Mouse (Mus musculus) bone marrow macrophage, adult 2 months (primary cell): ENCODE results near the gene Neurl2. TPM values are rescaled to one million over a fixed set of nuclear protein-coding genes. Genes with fewer than 3 reads are reported as not detected.
"Not testable (repeated sequence)": the region's sequence is repeated elsewhere in the genome, so short reads cannot be mapped to it uniquely, and the experiment has no call there.

Source experiments
- H3K27ac ChIP-seq: 2 replicates; pipeline ENCODE4 v1.5.1; 2012; ENCODE audit warnings: low read depth, low read length; ENCODE audit not compliant: insufficient read depth
- H3K4me1 ChIP-seq: 2 replicates; pipeline ENCODE4 v1.6.1; 2012; ENCODE audit warnings: low read length; ENCODE audit not compliant: control insufficient read depth, insufficient read depth
- H3K4me3 ChIP-seq: 2 replicates; pipeline ENCODE4 v1.5.1; 2012; ENCODE audit warnings: mild to moderate bottlenecking, low read length, moderate library complexity; ENCODE audit not compliant: insufficient read depth
- CTCF ChIP-seq: IDR thresholded peaks from 2 replicates; pipeline ENCODE4 v1.5.1; 2012; ENCODE audit warnings: low read depth, mild to moderate bottlenecking, low read length, moderate library complexity
- POLR2A ChIP-seq: IDR thresholded peaks from 2 replicates; pipeline ENCODE4 v1.6.1; 2012; ENCODE audit warnings: mild to moderate bottlenecking, low read depth, low read length, borderline replicate concordance
- polyA plus RNA-seq: library from polyadenylated mRNA; stranded (reverse); fragments of >200 nt; gene quantifications from 2 replicates; pipeline ENCODE4 v1.2.4, GENCODE M21; 2012; ENCODE audit not compliant: missing spikeins, insufficient read depth, insufficient read length

Gene Neurl2
- polyA plus RNA-seq, 1 experiment = 21.0 TPM

DNA sequence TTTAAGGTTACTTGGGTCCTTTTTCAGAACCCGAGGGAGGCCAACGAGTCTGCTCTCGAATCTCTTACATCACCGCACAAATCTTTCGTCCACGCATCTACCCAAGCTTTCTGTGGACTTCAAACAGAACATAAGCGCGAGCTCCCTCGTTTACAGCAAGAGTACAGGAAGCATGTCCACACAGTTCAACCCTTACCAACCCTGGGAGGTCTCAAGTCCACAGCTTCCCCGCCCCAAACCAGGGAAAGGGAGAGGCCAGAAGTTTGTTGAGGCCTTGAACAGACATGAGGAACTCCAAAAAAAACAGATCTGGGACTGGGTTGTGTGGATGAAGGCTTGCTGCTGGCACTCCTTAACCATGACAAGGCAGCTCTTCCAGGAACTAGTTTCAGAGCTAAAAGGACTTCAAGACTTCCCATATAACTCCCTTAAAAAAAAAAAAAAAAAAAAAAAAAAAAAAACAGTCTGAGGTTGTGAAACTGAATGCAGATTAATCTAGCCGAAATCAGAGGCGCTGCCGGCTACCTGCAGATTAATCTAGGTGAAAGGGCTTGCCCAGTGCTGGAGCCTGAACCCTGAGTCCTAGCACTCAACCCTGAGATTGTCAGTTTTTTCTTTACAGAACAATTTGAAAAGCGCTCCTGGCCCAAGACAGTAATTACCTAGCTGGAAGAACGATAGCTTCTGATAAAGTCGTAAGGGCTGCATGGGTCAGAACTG lies 29.9 kb downstream of the Neurl2 start:
- no peak for TF ChIP-seq CTCF
- TF ChIP-seq POLR2A = no peak
- peak overlapping the region; percentile 92 for H3K4me3 ChIP-seq
- H3K4me1 ChIP-seq = peaks cover 16% of the 10 kb centered on the region
- H3K27ac ChIP-seq = peak overlapping the region; percentile 41

DNA sequence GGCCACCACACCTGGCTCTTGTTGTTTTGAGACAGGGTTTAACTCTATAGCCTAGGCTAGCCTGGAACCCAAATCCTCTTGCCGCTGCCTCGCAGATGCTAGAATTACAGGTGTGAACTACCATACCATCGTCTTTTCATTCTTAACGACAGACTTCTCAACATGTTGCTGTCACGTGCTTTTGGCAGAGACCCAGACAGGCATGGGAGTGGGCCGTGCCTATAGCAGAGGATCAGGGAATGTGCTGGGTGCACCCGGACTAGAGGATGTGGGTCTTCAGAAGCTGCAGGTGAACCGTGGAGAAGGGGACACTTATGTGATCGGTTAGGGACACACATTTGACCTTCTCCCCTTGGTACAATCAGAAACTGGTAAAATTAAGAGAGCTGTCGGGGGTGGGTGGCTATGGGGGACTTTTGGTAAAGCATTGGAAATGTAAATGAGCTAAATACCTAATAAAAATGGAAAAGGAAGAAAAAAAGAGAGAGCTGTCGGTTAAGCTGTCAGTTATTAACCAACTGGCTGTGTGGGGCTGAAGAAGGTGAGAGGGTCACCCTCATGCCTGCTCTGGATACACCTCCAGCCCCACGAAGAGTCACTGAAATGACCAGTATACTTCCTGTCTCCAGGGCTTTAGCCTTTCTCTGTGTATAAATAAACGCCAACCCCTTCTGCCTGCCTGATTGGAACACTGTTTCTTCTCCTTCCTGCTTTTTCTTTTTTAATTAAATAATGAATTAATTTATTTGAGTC lies 32.8 kb downstream of the Neurl2 start:
- Histone ChIP-seq H3K4me3 (no peak overlapping the region), H3K27ac (no peak overlapping the region), H3K4me1 (peaks cover 9% of the 10 kb centered on the region)
- TF ChIP-seq POLR2A (no peak), CTCF (no peak)

DNA sequence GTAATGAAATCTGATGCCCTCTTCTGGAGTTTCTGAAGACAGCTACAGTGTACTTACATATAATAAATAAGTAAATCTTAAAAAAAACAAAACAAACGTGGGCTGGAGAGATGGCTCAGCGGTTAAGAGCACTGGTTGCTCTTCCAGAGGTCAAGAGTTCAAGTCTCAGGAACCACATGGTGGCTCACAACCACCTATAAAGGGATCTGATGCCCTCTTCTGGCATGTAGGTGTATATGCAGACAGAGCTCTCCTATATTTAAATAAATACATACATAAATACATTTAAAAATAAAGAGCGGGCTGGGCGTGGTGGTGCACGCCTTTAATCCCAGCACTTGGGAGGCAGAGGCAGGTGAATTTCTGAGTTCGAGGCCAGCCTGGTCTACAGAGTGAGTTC lies 34.7 kb downstream of the Neurl2 start:
- not testable (repeated sequence) for H3K4me3 ChIP-seq, H3K4me1 ChIP-seq, H3K27ac ChIP-seq

DNA sequence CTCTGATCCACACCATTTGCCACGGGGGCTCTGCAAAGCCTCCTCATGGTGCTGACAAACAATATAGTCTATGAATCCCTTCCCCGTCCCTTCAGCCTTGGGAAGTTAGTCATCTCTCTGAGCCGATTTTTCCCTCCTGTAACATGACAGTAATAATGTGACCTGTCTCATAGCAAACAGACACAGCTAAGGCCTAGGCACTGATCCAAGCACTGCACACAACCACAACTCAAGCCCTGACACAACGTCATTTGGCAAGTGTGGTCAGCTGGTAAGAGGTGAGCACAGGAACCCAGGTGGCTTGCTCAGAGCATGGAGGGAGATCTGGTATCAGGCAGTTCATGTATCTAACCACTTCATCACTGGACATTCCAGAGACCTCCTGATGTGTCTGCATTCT lies 37.4 kb downstream of the Neurl2 start:
- H3K27ac ChIP-seq = no peak overlapping the region
- no peak overlapping the region for H3K4me3 ChIP-seq
- TF ChIP-seq POLR2A = no peak
- no peak for TF ChIP-seq CTCF
- 0 out of 2 replicates have a peak, but pooled peaks cover under 1% of the 10 kb centered on the region for H3K4me1 ChIP-seq

GRCm38 (mm10) chr2:164794293-164794692 lies 39.0 kb downstream of the Neurl2 start:
- TF ChIP-seq POLR2A = no peak
- peak; percentile 82 for TF ChIP-seq CTCF
- H3K4me3 ChIP-seq = no peak overlapping the region
- peaks cover 6% of the 10 kb centered on the region for H3K4me1 ChIP-seq
- H3K27ac ChIP-seq = no peak overlapping the region

- Histone ChIP-seq H3K4me3 (no peak overlapping the region), H3K27ac (no peak overlapping the region), H3K4me1 (peaks cover 6% of the 10 kb centered on the region)
- TF ChIP-seq CTCF (no peak), POLR2A (no peak)
Measured at GRCm38 (mm10) chr2:164793772-164794171, 39.5 kb downstream of the Neurl2 start.

DNA sequence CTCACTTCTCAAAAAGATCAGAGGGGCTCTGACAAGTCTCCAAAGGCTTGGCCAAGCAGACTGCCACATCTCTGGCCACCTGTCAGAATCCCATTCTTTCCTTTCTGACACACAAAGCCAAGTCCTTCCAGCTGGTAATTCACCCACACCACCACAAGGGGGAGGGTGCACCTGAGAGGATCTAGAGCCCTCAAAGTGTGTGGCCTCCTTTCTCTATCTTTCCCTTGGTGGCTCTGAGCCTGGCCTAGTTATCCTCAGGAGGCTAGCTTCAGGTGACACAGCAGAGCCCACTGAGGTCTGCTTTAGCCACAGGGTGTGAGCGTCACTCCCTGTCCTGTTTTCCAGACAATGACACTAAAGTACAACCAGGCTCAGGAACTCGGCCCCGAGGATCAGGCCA lies 40.0 kb downstream of the Neurl2 start:
- TF ChIP-seq CTCF (peak; percentile 28; the same call in 1 of the 2 replicates), POLR2A (no peak)
- H3K4me1 ChIP-seq = peaks cover 6% of the 10 kb centered on the region
- no peak overlapping the region for H3K4me3 ChIP-seq
- H3K27ac ChIP-seq = no peak overlapping the region

DNA sequence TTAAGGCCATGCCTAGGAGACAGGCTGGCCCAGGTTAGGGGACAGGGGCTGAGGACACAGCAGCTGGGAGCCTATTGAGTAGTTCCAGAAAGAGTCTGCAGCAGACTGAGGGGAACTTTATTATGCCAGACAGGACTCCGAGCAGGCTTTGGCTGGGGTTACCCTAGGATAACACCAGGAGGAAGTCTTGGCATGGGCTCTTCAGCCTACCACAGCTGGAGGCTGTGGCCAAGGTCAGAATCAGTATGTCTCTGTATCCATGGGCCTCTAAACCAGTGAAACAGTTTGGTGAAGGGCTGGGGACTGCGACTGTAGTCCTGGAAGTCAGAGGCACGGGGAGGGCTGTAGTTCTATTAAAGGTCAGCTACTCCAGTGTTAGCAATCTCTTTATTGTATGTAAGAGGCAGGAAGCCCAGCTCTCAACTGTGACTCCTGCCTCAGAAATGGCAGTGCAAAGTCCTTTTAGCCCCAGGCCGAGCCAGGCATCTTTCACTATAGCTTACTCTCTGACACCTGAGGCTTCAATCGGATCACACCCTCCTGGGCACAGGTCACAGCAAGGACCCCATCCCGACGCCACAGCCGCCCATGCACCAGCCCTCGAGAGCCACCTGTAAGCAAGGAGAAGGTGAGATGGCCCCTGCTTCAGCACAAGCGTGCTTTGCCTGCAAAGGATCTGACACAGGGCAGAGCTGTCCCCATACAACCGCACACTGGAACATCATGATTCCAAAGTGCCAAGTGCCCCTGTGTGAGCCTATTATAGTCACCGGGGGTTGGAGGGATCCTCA lies 40.7 kb downstream of the Neurl2 start:
- Histone ChIP-seq H3K27ac (no peak overlapping the region), H3K4me1 (peaks cover 6% of the 10 kb centered on the region), H3K4me3 (no peak overlapping the region)
- no peak for TF ChIP-seq POLR2A
- TF ChIP-seq CTCF = no peak

DNA sequence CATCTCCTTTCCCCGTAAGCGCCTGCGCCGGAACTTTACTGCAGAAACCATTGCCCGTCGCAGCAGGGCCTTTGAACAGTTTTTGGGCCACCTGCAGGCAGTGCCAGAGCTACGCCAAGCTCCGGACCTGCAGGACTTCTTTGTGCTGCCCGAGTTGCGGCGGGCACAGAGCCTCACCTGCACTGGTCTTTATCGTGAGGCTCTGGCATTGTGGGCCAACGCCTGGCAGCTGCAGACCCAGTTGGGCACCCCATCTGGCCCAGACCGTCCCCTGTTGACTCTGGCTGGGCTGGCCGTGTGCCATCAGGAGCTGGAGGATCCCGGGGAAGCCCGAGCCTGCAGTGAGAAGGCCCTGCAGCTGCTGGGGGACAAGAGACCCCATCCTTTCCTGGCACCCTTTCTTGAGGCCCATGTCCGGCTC lies 41.4 kb downstream of the Neurl2 start:
- TF ChIP-seq CTCF = no peak
- TF ChIP-seq POLR2A = no peak
- H3K4me3 ChIP-seq = no peak overlapping the region
- H3K27ac ChIP-seq = no peak overlapping the region
- H3K4me1 ChIP-seq = peaks cover 9% of the 10 kb centered on the region

- peaks cover 13% of the 10 kb centered on the region for H3K4me1 ChIP-seq
- TF ChIP-seq POLR2A (no peak), CTCF (no peak)
- H3K27ac ChIP-seq = no peak overlapping the region
- H3K4me3 ChIP-seq = no peak overlapping the region
Measured at GRCm38 (mm10) chr2:164790451-164790850, 42.8 kb downstream of the Neurl2 start.
